Mouse (Mus musculus) myocyte (in vitro differentiated cells): ENCODE results near the gene Mrtfb. TPM values are rescaled to one million over a fixed set of nuclear protein-coding genes. Genes with fewer than 3 reads are reported as not detected.
A peak's percentile ranks its signal among the peaks of the same experiment; 100 is the strongest.

Source experiments
- H3K27me3 ChIP-seq: one replicate; pipeline ENCODE4 v1.6.1; 2011; ENCODE audit not compliant: control insufficient read depth, insufficient read depth, insufficient read length
- H3K36me3 ChIP-seq: one replicate; pipeline ENCODE4 v1.6.1; 2011; ENCODE audit not compliant: control insufficient read depth, insufficient read depth
- H3K4me2 ChIP-seq: one replicate; pipeline ENCODE4 v1.6.1; 2011; ENCODE audit warnings: low read depth, control low read depth
- H3K4me3 ChIP-seq: one replicate; pipeline ENCODE4 v1.5.1; 2011; ENCODE audit warnings: mild to moderate bottlenecking, control low read depth, moderate library complexity
- H3K79me2 ChIP-seq: one replicate; pipeline ENCODE4 v1.6.1; 2011; ENCODE audit not compliant: control insufficient read depth, insufficient read depth
- H3ac ChIP-seq: one replicate; pipeline ENCODE4 v1.6.1; 2011; ENCODE audit not compliant: control insufficient read depth, insufficient read length
- CEBPB ChIP-seq: IDR thresholded peaks from 2 replicates; pipeline ENCODE4 v1.6.1; 2011; ENCODE audit warnings: mild to moderate bottlenecking, moderate library complexity; ENCODE audit not compliant: poor library complexity, insufficient read depth, severe bottlenecking
- E2F4 ChIP-seq: IDR thresholded peaks from one replicate; pipeline ENCODE4 v1.6.1; 2011; ENCODE audit warnings: mild to moderate bottlenecking, control low read depth, moderate library complexity; ENCODE audit not compliant: insufficient read depth
- MAX ChIP-seq: IDR thresholded peaks from one replicate; pipeline ENCODE4 v1.6.1; 2011; ENCODE audit warnings: low read depth, mild to moderate bottlenecking, control low read depth
- MYOD1 ChIP-seq, 3 experiments: IDR thresholded peaks; one replicate each; pipeline ENCODE4 v1.6.1; 2011; ENCODE audit warnings: control low read depth in 2 of 3, low read depth in 2 of 3, mild to moderate bottlenecking in 2 of 3, moderate library complexity in 1 of 3; ENCODE audit not compliant: insufficient read length in 2 of 3, control insufficient read depth in 1 of 3
- MYOG ChIP-seq, 3 experiments: IDR thresholded peaks; one replicate each; pipeline ENCODE4 v1.6.1; 2011; ENCODE audit warnings: control low read depth in 2 of 3, low read depth in 2 of 3, mild to moderate bottlenecking in 2 of 3; ENCODE audit not compliant: insufficient read length in 2 of 3, control insufficient read depth in 1 of 3, insufficient read depth in 1 of 3
- POLR2A ChIP-seq: IDR thresholded peaks from one replicate; pipeline ENCODE4 v1.6.1; 2011; ENCODE audit warnings: low read depth, mild to moderate bottlenecking, control low read depth, moderate library complexity; ENCODE audit not compliant: insufficient read length
- POLR2AphosphoS2 ChIP-seq: IDR thresholded peaks from one replicate; pipeline ENCODE4 v1.6.1; 2011; ENCODE audit warnings: low read depth, control low read depth; ENCODE audit not compliant: insufficient read length
- REST ChIP-seq: IDR thresholded peaks from one replicate; pipeline ENCODE4 v1.6.1; 2011; ENCODE audit warnings: mild to moderate bottlenecking, control low read depth, moderate library complexity; ENCODE audit not compliant: insufficient read depth, insufficient read length
- SRF ChIP-seq: IDR thresholded peaks from one replicate; pipeline ENCODE4 v1.6.1; 2011; ENCODE audit warnings: low read depth; ENCODE audit not compliant: control insufficient read depth, insufficient read length
- TCF12 ChIP-seq: IDR thresholded peaks from one replicate; pipeline ENCODE4 v1.6.1; 2011; ENCODE audit warnings: mild to moderate bottlenecking, control low read depth; ENCODE audit not compliant: poor library complexity, insufficient read depth, severe bottlenecking
- TCF3 ChIP-seq: IDR thresholded peaks from one replicate; pipeline ENCODE4 v1.6.1; 2011; ENCODE audit warnings: low read depth, control low read depth; ENCODE audit not compliant: insufficient read length
- USF1 ChIP-seq: IDR thresholded peaks from one replicate; pipeline ENCODE4 v1.6.1; 2011; ENCODE audit warnings: low read depth, mild to moderate bottlenecking, control low read depth, moderate library complexity
- polyA plus RNA-seq: library from polyadenylated mRNA; unstranded; fragments of >200 nt; fragmentation: generic; extraction: Trizol; gene quantifications from one replicate; pipeline ENCODE4 v1.2.1, GENCODE M21; 2012; ENCODE audit warnings: missing spikeins

Gene Mrtfb
- polyA plus RNA-seq, 1 experiment: 5.2 TPM

- Histone ChIP-seq H3K4me2 (no peak overlapping the region), H3K36me3 (no peaks in the 10 kb centered on the region), H3ac (no peak overlapping the region), H3K27me3 (no peaks in the 10 kb centered on the region), H3K4me3 (no peak overlapping the region), H3K79me2 (no peaks in the 10 kb centered on the region)
- TF ChIP-seq TCF3: no peak
- no peak for TF ChIP-seq CEBPB
- no peak for TF ChIP-seq TCF12
- no peak for TF ChIP-seq MYOD1 (IDR thresholded peaks at IDR 0.05; ENCODE audit: control insufficient read depth in 1 of 3, insufficient read length in 2 of 3, low read depth in 2 of 3)
- TF ChIP-seq REST: no peak
- TF ChIP-seq MAX: no peak
These were observed 171.8 kb downstream of the Mrtfb start for GRCm38 (mm10) chr16:13428077-13428476.

- no peak overlapping the region for H3K4me2 ChIP-seq
- H3K4me3 ChIP-seq: no peak overlapping the region
- no peak overlapping the region for H3ac ChIP-seq
- no peaks in the 10 kb centered on the region for H3K27me3 ChIP-seq
- no peaks in the 10 kb centered on the region for H3K79me2 ChIP-seq
- no peaks in the 10 kb centered on the region for H3K36me3 ChIP-seq
- TF ChIP-seq MYOD1 (IDR thresholded peaks at IDR 0.05; ENCODE audit: control insufficient read depth in 1 of 3, insufficient read length in 2 of 3, low read depth in 2 of 3) (peak in 2 of 3 experiments; percentile 90 to 93), TCF3 (peak; percentile 99), CEBPB (no peak), TCF12 (peak; percentile 78), E2F4 (no peak), USF1 (no peak), MYOG (IDR thresholded peaks at IDR 0.05; ENCODE audit: control insufficient read depth in 1 of 3, insufficient read depth in 1 of 3, insufficient read length in 2 of 3, low read depth in 2 of 3) (peak; percentile 44 to 96 (median 93)), REST (no peak), POLR2A (no peak), POLR2AphosphoS2 (no peak), MAX (no peak), SRF (no peak)
These were observed 172.5 kb downstream of the Mrtfb start for GRCm38 (mm10) chr16:13428806-13429205.

GRCm38 (mm10) chr16:13429921-13430606 lies 173.8 kb downstream of the Mrtfb start:
- H3K4me3 ChIP-seq: no peak overlapping the region
- no peak overlapping the region for H3K4me2 ChIP-seq
- no peak for TF ChIP-seq POLR2A
- no peak for TF ChIP-seq SRF
- no peak for TF ChIP-seq MYOG (IDR thresholded peaks at IDR 0.05; ENCODE audit: control insufficient read depth in 1 of 3, insufficient read depth in 1 of 3, insufficient read length in 2 of 3, low read depth in 2 of 3)
- no peak for TF ChIP-seq E2F4
- TF ChIP-seq POLR2AphosphoS2: no peak
- TF ChIP-seq USF1: no peak
- no peak for TF ChIP-seq MAX
- no peak for TF ChIP-seq REST
- no peak for TF ChIP-seq TCF12
- no peak for TF ChIP-seq TCF3
- no peak for TF ChIP-seq MYOD1 (IDR thresholded peaks at IDR 0.05; ENCODE audit: control insufficient read depth in 1 of 3, insufficient read length in 2 of 3, low read depth in 2 of 3)
- no peak for TF ChIP-seq CEBPB
- H3ac ChIP-seq: no peak overlapping the region
- no peaks in the 10 kb centered on the region for H3K27me3 ChIP-seq
- no peaks in the 10 kb centered on the region for H3K36me3 ChIP-seq
- H3K79me2 ChIP-seq: no peaks in the 10 kb centered on the region

GRCm38 (mm10) chr16:13430940-13431339 lies 174.7 kb downstream of the Mrtfb start:
- TF ChIP-seq E2F4 (no peak), TCF12 (no peak), REST (no peak), TCF3 (no peak), POLR2A (no peak), CEBPB (no peak), MYOD1 (IDR thresholded peaks at IDR 0.05; ENCODE audit: control insufficient read depth in 1 of 3, insufficient read length in 2 of 3, low read depth in 2 of 3) (no peak), USF1 (no peak), SRF (no peak), POLR2AphosphoS2 (no peak), MAX (no peak), MYOG (IDR thresholded peaks at IDR 0.05; ENCODE audit: control insufficient read depth in 1 of 3, insufficient read depth in 1 of 3, insufficient read length in 2 of 3, low read depth in 2 of 3) (no peak)
- Histone ChIP-seq H3K79me2 (no peaks in the 10 kb centered on the region), H3K36me3 (no peaks in the 10 kb centered on the region), H3K4me3 (no peak overlapping the region), H3ac (no peak overlapping the region), H3K4me2 (no peak overlapping the region), H3K27me3 (no peaks in the 10 kb centered on the region)
